Mouse (Mus musculus): ENCODE data around the gene Lyst. TPM values are rescaled to one million over a fixed set of nuclear protein-coding genes. Genes with fewer than 3 reads are reported as not detected.

Gene Lyst
- total and polyA plus RNA-seq, 3 experiments, result 2.9 to 3.1 TPM; not detected in 1

DNA sequence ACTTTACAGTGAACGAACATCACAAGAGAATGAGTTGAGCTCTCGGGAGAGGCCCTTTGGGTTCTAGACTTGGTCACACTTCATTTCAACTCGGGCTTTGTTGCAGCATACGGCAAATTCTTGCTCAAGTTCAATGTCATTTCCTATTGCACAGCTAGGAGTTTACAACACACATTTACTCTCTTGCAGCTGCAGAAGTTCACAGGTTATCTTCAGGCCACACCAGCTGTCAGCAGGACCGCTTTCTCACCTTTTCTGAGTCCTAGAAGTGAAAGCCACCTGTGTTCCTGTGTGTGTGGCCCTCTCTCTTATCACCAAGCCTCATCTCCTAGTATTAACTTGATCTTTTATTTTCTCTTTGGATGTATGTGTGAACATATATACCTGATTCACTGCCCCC is 31.3 kb upstream of the Lyst start:
- Histone ChIP-seq H3K79me2 (ENCODE audit: control insufficient read depth, insufficient read depth, low read length, poor library complexity) (no peaks in the 10 kb centered on the region), H3K9ac (ENCODE audit: control insufficient read depth, low read depth, low read length, poor library complexity, severe bottlenecking) (no peak overlapping the region), H3K9me3 (replicated peaks; ENCODE audit: insufficient read depth, low read length) (no peaks in the 10 kb centered on the region), H3K4me3 (ENCODE audit: control insufficient read depth in 1 of 2, insufficient read depth in 1 of 2, low read depth in 2 of 2, low read length in 2 of 2) (no peak overlapping the region), H3K27me3 (ENCODE audit: control insufficient read depth in 1 of 2, insufficient read depth in 2 of 2, low read length in 2 of 2) (no peaks in the 10 kb centered on the region), H3K4me1 (ENCODE audit: control insufficient read depth in 1 of 2, insufficient read depth in 2 of 2, low read length in 2 of 2) (no peaks in the 10 kb centered on the region), H3K36me3 (ENCODE audit: control insufficient read depth in 1 of 2, insufficient read depth in 2 of 2, low read length in 2 of 2) (no peaks in the 10 kb centered on the region), H3K27ac (ENCODE audit: control insufficient read depth, low read depth, low read length) (no peak overlapping the region)
- TF ChIP-seq KAT2A (conservative IDR thresholded peaks at IDR 0.05; ENCODE audit: low read depth, low read length) (no peak), UBTF (IDR thresholded peaks at IDR 0.05; ENCODE audit: borderline replicate concordance, insufficient read depth, low read depth, low read length) (no peak), ELF1 (IDR thresholded peaks at IDR 0.05; ENCODE audit: low read depth, low read length) (no peak), HCFC1 (IDR thresholded peaks at IDR 0.05; ENCODE audit: low read depth, low read length) (no peak), ZNF384 (IDR thresholded peaks at IDR 0.05; ENCODE audit: low read depth, low read length) (no peak), CTCF (IDR thresholded peaks at IDR 0.05 in 2 of 3, conservative IDR thresholded peaks at IDR 0.05 in 1 of 3; ENCODE audit: control insufficient read depth in 1 of 3, insufficient read depth in 1 of 3, low read depth in 2 of 3, low read length in 3 of 3, poor library complexity in 1 of 3, severe bottlenecking in 1 of 3) (no peak)
- no peak for DNase-seq (ENCODE audit: low read depth, low spot score)

GRCm38 (mm10) chr13:13562571-13562970 is 27.6 kb upstream of the Lyst start:
- Histone ChIP-seq H3K79me2 (ENCODE audit: control insufficient read depth, insufficient read depth, low read length, poor library complexity) (no peaks in the 10 kb centered on the region), H3K4me1 (ENCODE audit: control insufficient read depth in 1 of 2, insufficient read depth in 2 of 2, low read length in 2 of 2) (peaks cover 0 to 3% of the 10 kb centered on the region in 2 experiments; a peak in 2 of 4 replicates), H3K4me3 (ENCODE audit: control insufficient read depth in 1 of 2, insufficient read depth in 1 of 2, low read depth in 2 of 2, low read length in 2 of 2) (no peak overlapping the region), H3K27ac (ENCODE audit: control insufficient read depth, low read depth, low read length) (no peak overlapping the region), H3K27me3 (ENCODE audit: control insufficient read depth in 1 of 2, insufficient read depth in 2 of 2, low read length in 2 of 2) (no peaks in the 10 kb centered on the region), H3K9ac (ENCODE audit: control insufficient read depth, low read depth, low read length, poor library complexity, severe bottlenecking) (no peak overlapping the region), H3K9me3 (replicated peaks; ENCODE audit: insufficient read depth, low read length) (no peaks in the 10 kb centered on the region), H3K36me3 (ENCODE audit: control insufficient read depth in 1 of 2, insufficient read depth in 2 of 2, low read length in 2 of 2) (peaks cover 0 to 3% of the 10 kb centered on the region in 2 experiments; a peak in 2 of 4 replicates)
- TF ChIP-seq CTCF (IDR thresholded peaks at IDR 0.05 in 2 of 3, conservative IDR thresholded peaks at IDR 0.05 in 1 of 3; ENCODE audit: control insufficient read depth in 1 of 3, insufficient read depth in 1 of 3, low read depth in 2 of 3, low read length in 3 of 3, poor library complexity in 1 of 3, severe bottlenecking in 1 of 3) (no peak), EP300 (IDR thresholded peaks at IDR 0.05; ENCODE audit: low read depth in 1 of 2, low read length in 2 of 2) (no peak), POLR2A (IDR thresholded peaks at IDR 0.05; ENCODE audit: control insufficient read depth in 1 of 2, insufficient read depth in 1 of 2, low read depth in 1 of 2, low read length in 2 of 2, poor library complexity in 1 of 2) (no peak), TBP (IDR thresholded peaks at IDR 0.05; ENCODE audit: low read depth, low read length) (no peak), CHD2 (IDR thresholded peaks at IDR 0.05; ENCODE audit: low read length) (no peak), ELF1 (IDR thresholded peaks at IDR 0.05; ENCODE audit: low read depth, low read length) (no peak)
- DNase-seq (ENCODE audit: low read depth, low spot score), result no peak

DNA sequence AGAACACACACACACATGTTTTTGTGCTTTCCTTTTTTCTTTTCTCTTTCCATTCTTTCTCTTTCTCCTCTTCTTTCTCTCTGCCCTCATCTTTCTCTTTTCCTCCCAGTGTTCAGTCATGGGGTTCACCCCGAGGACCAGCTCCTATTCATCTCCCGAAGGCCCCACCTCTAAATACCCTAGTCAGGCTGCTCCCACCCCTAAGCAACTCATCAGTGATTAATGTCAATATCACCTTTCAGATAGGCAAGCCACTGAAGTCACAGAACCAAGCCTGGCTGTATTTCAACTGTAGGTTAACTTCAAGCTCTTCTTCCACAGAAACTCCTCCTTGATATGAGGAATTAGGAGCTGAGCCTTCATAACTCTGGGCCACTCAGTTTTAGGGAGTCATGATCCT is 26.1 kb upstream of the Lyst start:
- Histone ChIP-seq H3K9ac (ENCODE audit: control insufficient read depth, low read depth, low read length, poor library complexity, severe bottlenecking) (no peak overlapping the region), H3K27me3 (ENCODE audit: control insufficient read depth in 1 of 2, insufficient read depth in 2 of 2, low read length in 2 of 2) (no peaks in the 10 kb centered on the region), H3K36me3 (ENCODE audit: control insufficient read depth in 1 of 2, insufficient read depth in 2 of 2, low read length in 2 of 2) (peaks cover 0 to 15% of the 10 kb centered on the region in 2 experiments; a peak in 2 of 4 replicates), H3K4me3 (ENCODE audit: control insufficient read depth in 1 of 2, insufficient read depth in 1 of 2, low read depth in 2 of 2, low read length in 2 of 2) (no peak overlapping the region), H3K27ac (ENCODE audit: control insufficient read depth, low read depth, low read length) (no peak overlapping the region), H3K4me1 (ENCODE audit: control insufficient read depth in 1 of 2, insufficient read depth in 2 of 2, low read length in 2 of 2) (peaks cover 12 to 15% of the 10 kb centered on the region in 2 experiments), H3K9me3 (replicated peaks; ENCODE audit: insufficient read depth, low read length) (no peaks in the 10 kb centered on the region), H3K79me2 (ENCODE audit: control insufficient read depth, insufficient read depth, low read length, poor library complexity) (no peaks in the 10 kb centered on the region)
- no peak for TF ChIP-seq BHLHE40 (IDR thresholded peaks at IDR 0.05; ENCODE audit: borderline replicate concordance, low read depth, low read length)
- no peak for TF ChIP-seq RCOR1 (IDR thresholded peaks at IDR 0.05; ENCODE audit: low read depth, low read length)
- no peak for TF ChIP-seq TBP (IDR thresholded peaks at IDR 0.05; ENCODE audit: low read depth, low read length)
- no peak for TF ChIP-seq TCF12 (IDR thresholded peaks at IDR 0.05; ENCODE audit: low read depth, low read length)
- no peak for TF ChIP-seq ETS1 (IDR thresholded peaks at IDR 0.05; ENCODE audit: low read depth, low read length)
- no peak for TF ChIP-seq MEF2A (IDR thresholded peaks at IDR 0.05; ENCODE audit: extremely low read depth, insufficient replicate concordance, low read depth, low read length, poor library complexity, severe bottlenecking)
- no peak for TF ChIP-seq USF1 (IDR thresholded peaks at IDR 0.05; ENCODE audit: low read depth, low read length)
- TF ChIP-seq GATA1 (IDR thresholded peaks at IDR 0.05; ENCODE audit: low read depth, low read length), result no peak
- TF ChIP-seq MAZ (IDR thresholded peaks at IDR 0.05; ENCODE audit: low read depth, low read length), result no peak
- no peak for TF ChIP-seq ZC3H11A (IDR thresholded peaks at IDR 0.05; ENCODE audit: low read depth, low read length)
- TF ChIP-seq CHD2 (IDR thresholded peaks at IDR 0.05; ENCODE audit: low read length), result no peak
- no peak for DNase-seq (ENCODE audit: low read depth, low spot score)
